Mouse (Mus musculus) spleen, postnatal 0 days (tissue): ENCODE data around the gene Gm28044. TPM values are rescaled to one million over a fixed set of nuclear protein-coding genes. Genes with fewer than 3 reads are reported as not detected.

Experiments
- polyA plus RNA-seq: library from polyadenylated mRNA; unstranded; fragments of >200 nt; fragmentation: Nextera tagmentation; extraction: Ambion mirVana; gene quantifications from 2 replicates; pipeline ENCODE4 v1.2.1, GENCODE M21; 2015

Gm28044 gene
- polyA plus RNA-seq = 0.25 TPM in 1 of 2 replicates, not detected in the other

GRCm38 (mm10) chr13:67360131-67360744, at the start of gene Gm28044, which contains the start of gene Zfp953:
TSS of gene Gm28044 (minus strand) at chr13:67360536.
TSS of gene Zfp953 (minus strand) at chr13:67360605.

GRCm38 (mm10) chr13:67399183-67399903, 39.0 kb upstream of the Gm28044 start, which contains the start of gene Zfp429:
TSS of gene Zfp429 (minus strand) at chr13:67399819.

GRCm38 (mm10) chr13:67375050-67375911, 14.9 kb upstream of the Gm28044 start, which contains the start of the genes Gm28041 and Zfp456:
TSS of gene Gm28041 (minus strand) at chr13:67375733.
TSS of gene Zfp456 (minus strand) at chr13:67375810.

GRCm38 (mm10) chr13:67332019-67332724, 28.2 kb downstream of the Gm28044 start, which contains the start of gene Zfp595:
TSS of gene Zfp595 (minus strand) at chr13:67332570.

GRCm38 (mm10) chr13:67305822-67306672, 54.3 kb downstream of the Gm28044 start, which contains the start of gene Zfp457:
TSS of gene Zfp457 (minus strand) at chr13:67306485.

GRCm38 (mm10) chr13:67278314-67278713, 82.0 kb downstream of the Gm28044 start, which contains the start of gene Zfp458:
TSS of gene Zfp458 (minus strand) at chr13:67278466.

Other genes starting within 250 kb of the Gm28044 start
- gene Rslcan18, start 244.3 kb downstream of the Gm28044 start, polyA plus RNA-seq = 0.10 and 0.18 TPM in 2 replicates
- 0.47 and 0.56 TPM in 2 replicates for gene Zfp759, start 238.9 kb downstream of the Gm28044 start, polyA plus RNA-seq
- gene Rsl1, start 187.4 kb downstream of the Gm28044 start, polyA plus RNA-seq = 1.9 and 3.0 TPM in 2 replicates
- 0.48 and 0.76 TPM in 2 replicates for gene Zfp455, start 166.0 kb downstream of the Gm28044 start, polyA plus RNA-seq
- 0.95 and 1.1 TPM in 2 replicates for gene Zfp458, start 82.1 kb downstream of the Gm28044 start, polyA plus RNA-seq
- 0.49 and 0.53 TPM in 2 replicates for gene Zfp457, start 54.1 kb downstream of the Gm28044 start, polyA plus RNA-seq
- 1.3 TPM in 2 replicates for gene Zfp595, start 28.0 kb downstream of the Gm28044 start, polyA plus RNA-seq
- gene Zfp953, start 69 bp upstream of the Gm28044 start, polyA plus RNA-seq = 0.78 and 0.92 TPM in 2 replicates
- gene Gm28041, start 15.2 kb upstream of the Gm28044 start, polyA plus RNA-seq = 0.24 and 0.38 TPM in 2 replicates
- gene Zfp456, start 15.3 kb upstream of the Gm28044 start, polyA plus RNA-seq = 0.79 and 1.2 TPM in 2 replicates
- gene Zfp429, start 39.3 kb upstream of the Gm28044 start, polyA plus RNA-seq = 2.1 and 2.4 TPM in 2 replicates
- 0.41 and 0.76 TPM in 2 replicates for gene Zfp459, start 60.9 kb upstream of the Gm28044 start, polyA plus RNA-seq
- 5.7 and 7.4 TPM in 2 replicates for gene Zfp874a, start 91.1 kb upstream of the Gm28044 start, polyA plus RNA-seq
- 3.1 and 3.8 TPM in 2 replicates for gene Zfp874b, start 123.7 kb upstream of the Gm28044 start, polyA plus RNA-seq
- gene Zfp58, start 140.0 kb upstream of the Gm28044 start, polyA plus RNA-seq = 3.3 and 3.8 TPM in 2 replicates
- not detected in 2 replicates for gene Gm26965, start 165.6 kb upstream of the Gm28044 start, polyA plus RNA-seq
- gene Zfp87, start 165.6 kb upstream of the Gm28044 start, polyA plus RNA-seq = 14.5 and 17.2 TPM in 2 replicates
- gene Zfp748, start 193.3 kb upstream of the Gm28044 start, polyA plus RNA-seq = 3.8 and 3.9 TPM in 2 replicates
- 1.8 and 2.7 TPM in 2 replicates for gene Zfp729b, start 249.2 kb upstream of the Gm28044 start, polyA plus RNA-seq